Mouse (Mus musculus): ENCODE results near the gene Dsp. TPM values are rescaled to one million over a fixed set of nuclear protein-coding genes. Genes with fewer than 3 reads are reported as not detected.

Dsp gene
- polyA plus RNA-seq (2014; fragmentation: Illumina TruSeq; extraction: RNeasy Lipid Tissue Mini Kit (QIAGEN cat#74804); ENCODE audit: insufficient read depth, low read depth, low replicate concordance), result 6.7 TPM

GRCm38 (mm10) chr13:38151069-38151588 lies at the start of gene Dsp:
TSS of gene Dsp (plus strand) at chr13:38151294.

GRCm38 (mm10) chr13:38204702-38205482 lies 53.8 kb downstream of the Dsp start, which contains the start of gene Snrnp48:
TSS of gene Snrnp48 (plus strand) at chr13:38204938.

Other genes with a start within 250 kb of the Dsp start
- 25.1 TPM for gene Ssr1, start 157.1 kb upstream of the Dsp start, polyA plus RNA-seq (2014; fragmentation: Illumina TruSeq; extraction: RNeasy Lipid Tissue Mini Kit (QIAGEN cat#74804); ENCODE audit: insufficient read depth, low read depth, low replicate concordance)
- gene Riok1, start 114.3 kb upstream of the Dsp start, polyA plus RNA-seq (2014; fragmentation: Illumina TruSeq; extraction: RNeasy Lipid Tissue Mini Kit (QIAGEN cat#74804); ENCODE audit: insufficient read depth, low read depth, low replicate concordance), result 11.5 TPM
- gene Cage1, start 114.2 kb upstream of the Dsp start, polyA plus RNA-seq (2014; fragmentation: Illumina TruSeq; extraction: RNeasy Lipid Tissue Mini Kit (QIAGEN cat#74804); ENCODE audit: insufficient read depth, low read depth, low replicate concordance), result 0.28 TPM
- 14.2 TPM for gene Snrnp48, start 53.6 kb downstream of the Dsp start, polyA plus RNA-seq (2014; fragmentation: Illumina TruSeq; extraction: RNeasy Lipid Tissue Mini Kit (QIAGEN cat#74804); ENCODE audit: insufficient read depth, low read depth, low replicate concordance)
- gene Bmp6, start 193.8 kb downstream of the Dsp start, polyA plus RNA-seq (2014; fragmentation: Illumina TruSeq; extraction: RNeasy Lipid Tissue Mini Kit (QIAGEN cat#74804); ENCODE audit: insufficient read depth, low read depth, low replicate concordance), result 44.0 TPM